Mouse (Mus musculus) heart, adult 8-10 months (tissue): ENCODE data around the gene Gnai2. TPM values are rescaled to one million over a fixed set of nuclear protein-coding genes. Genes with fewer than 3 reads are reported as not detected.

Experiments used
- DNase-seq: peaks from one replicate; pipeline ENCODE4 v3.0.0; 2022; ENCODE audit warnings: low spot score
- total RNA-seq, 4 experiments: library from RNA; stranded (reverse); gene quantifications; 2 replicates each; pipeline ENCODE4 v1.2.4; 2022

Gnai2 gene
- total RNA-seq, 4 experiments from 2014 or later, result 227 to 299 (median 259) TPM

DNA sequence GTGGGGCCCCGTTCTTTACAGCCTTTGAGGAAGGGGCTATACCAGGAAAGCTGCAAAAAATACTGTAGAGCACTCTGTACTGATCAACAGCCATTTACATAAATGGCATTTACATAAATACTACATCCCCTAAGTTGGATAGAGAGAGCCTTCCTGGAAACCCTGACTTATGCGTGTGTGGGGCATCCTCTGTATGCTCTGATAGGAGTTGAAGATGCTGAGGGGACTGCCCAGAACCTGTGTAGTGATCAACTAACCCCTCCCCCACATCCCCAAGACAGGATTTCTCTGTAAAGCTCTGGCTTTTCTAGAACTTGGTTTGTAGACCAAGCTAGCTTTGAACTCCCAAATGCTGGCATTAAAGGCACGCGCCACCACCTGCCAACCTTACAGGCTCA lies 25.7 kb downstream of the Gnai2 start:
- no peak for DNase-seq

DNA sequence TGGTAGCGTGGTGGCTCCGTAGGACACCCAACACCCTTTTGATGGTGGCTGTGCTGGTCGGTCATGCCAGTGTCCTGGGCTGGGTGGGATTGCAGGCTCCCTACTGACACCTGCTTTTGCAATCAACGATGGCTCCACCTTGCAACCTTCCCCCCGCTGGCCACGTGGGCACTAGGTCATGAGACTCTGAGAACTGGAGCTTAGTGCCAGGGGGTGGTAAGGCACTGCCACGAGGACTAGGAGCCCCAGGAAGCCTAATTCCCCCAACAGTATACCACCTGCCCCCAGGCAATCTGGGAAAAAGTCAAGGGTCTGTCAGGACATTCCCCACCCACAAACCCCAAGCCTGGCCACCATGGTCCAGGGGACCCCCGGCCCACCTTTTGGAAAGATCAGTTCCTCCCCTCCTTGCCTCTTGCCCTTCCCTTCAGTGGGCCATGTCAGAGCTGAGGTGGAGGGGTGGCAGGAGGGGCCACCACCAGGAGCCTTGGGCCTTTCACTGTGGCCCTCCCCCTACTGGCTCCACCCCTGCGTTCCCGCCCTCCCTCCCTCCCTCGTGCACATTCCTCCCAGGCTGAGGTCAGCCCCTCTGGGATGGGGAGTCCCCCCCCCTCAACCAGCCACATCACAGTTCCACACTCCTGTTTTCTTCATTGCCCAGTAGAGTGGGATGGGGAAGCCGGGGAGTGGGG lies 26.3 kb downstream of the Gnai2 start, which contains the start of gene Sema3b:
Sema3b (minus strand) TSS at position 489 of the 692 bp plus-strand sequence.
- no peak for DNase-seq

- DNase-seq, result no peak
Measured at GRCm38 (mm10) chr9:107607653-107608245, 27.4 kb downstream of the Gnai2 start.

- no peak for DNase-seq
Measured at GRCm38 (mm10) chr9:107607036-107607435, 28.1 kb downstream of the Gnai2 start.

DNA sequence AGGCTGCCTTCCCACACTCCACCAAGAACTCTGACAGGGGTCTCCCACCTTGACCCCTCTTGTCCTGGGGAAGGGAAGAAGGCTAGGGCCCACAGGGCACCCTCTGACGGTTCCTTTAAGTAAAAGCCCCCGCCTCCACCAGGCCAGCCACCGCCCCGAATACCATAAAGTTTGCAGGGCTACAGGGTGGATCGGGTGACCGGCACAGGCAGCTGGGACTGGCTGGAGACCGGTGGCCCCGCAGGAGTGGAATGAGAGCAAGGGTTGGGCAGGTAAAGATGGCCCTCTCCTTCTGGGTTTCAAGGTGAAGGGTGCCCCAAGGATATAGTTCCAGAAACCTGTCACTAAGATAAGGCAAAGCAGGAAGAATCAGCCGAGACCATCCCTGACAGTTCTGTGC lies 28.6 kb downstream of the Gnai2 start:
- no peak for DNase-seq

- DNase-seq, result no peak
Measured at GRCm38 (mm10) chr9:107605041-107605661, 30.0 kb downstream of the Gnai2 start.

DNA sequence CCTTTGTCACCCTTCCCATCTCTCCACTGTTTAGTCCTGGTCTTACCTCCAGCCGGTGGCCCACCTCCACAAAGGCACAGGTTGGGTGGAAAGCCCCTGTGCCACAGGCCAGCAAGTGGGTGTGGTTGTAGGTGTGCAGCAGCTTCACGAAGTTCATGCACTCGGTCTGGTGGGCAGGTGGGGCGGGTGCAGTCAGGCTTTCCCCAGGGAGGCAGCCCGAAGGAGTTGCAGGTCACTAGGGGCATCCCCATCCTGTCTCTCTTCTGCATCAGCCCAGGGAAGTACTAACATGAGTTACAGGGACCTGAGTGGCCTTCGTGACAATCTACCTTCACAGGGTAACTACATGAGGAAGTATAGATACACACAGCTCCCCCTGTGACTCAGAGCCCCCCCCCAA lies 31.9 kb downstream of the Gnai2 start:
- no peak for DNase-seq

- peak; percentile 95 for DNase-seq
Measured at GRCm38 (mm10) chr9:107602068-107602648, 33.0 kb downstream of the Gnai2 start.

GRCm38 (mm10) chr9:107601275-107601674 lies 33.9 kb downstream of the Gnai2 start:
- no peak for DNase-seq

GRCm38 (mm10) chr9:107600745-107601144 lies 34.4 kb downstream of the Gnai2 start:
- no peak for DNase-seq

GRCm38 (mm10) chr9:107599842-107600241 lies 35.3 kb downstream of the Gnai2 start:
- no peak for DNase-seq

DNA sequence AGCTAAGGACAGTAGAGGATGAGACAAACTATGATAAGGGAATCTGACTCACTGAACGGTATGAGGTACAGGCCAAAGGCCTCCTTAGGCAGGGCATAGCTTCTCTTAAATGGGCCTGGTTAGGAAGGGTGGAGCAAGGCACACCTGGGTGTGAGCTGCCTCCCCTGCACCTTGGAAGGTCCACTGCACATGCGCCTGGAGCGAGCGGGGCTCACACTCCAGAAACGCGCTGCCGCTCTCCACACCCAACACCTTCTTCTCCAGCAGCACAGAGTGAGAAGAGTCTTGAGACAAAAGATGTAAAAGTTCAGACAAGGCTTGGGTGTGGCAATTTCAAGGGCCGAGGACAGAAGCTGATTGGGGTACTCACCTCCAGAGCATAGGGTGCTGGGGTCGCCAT lies 35.7 kb downstream of the Gnai2 start:
- DNase-seq, result no peak

GRCm38 (mm10) chr9:107598385-107598784 lies 36.8 kb downstream of the Gnai2 start:
- DNase-seq, result no peak

DNA sequence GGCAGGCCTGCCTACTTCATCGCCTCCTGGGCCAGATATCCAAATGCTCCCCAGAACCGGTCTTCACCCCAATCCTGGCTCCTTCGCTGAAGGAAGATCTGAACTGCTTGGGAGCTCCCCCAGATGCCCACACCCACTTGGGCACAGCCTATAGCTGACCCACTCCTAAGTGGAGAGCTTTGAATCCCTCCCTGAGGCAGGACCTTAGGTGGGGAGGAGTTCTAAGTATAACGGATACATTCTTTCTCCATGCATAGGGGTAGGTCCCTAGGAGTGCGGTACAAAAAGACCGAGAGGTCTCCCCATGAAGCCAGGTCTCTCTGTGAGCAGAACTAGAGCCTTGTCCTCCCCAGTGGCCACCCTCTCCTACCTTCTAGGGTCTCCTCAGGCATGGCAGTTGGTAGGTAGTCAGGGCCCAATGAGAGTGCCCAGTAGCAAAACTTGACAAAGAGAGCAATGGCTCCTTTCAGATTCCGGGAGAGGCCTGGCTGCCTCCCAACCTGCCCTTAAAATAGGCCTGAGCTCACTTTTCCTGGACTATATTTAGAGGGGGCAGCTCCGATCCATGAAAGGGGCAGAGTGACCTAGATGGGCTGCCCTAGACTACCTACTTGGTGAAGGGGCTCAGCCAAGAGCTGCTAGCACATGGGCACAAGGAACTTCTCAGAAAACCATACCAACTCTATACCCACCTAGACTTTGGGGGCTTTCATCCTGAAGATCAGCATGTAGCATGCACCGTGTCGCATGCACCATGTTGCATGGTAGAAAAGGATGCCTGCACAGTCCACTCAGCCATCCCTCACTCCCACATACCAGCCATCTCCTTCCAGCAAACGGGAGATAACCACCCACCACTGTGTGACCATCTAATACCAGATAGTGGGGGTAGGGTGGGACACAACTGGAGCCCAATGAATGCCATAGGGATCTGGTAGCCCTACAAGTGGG lies 38.3 kb downstream of the Gnai2 start:
- peak; percentile 82 for DNase-seq

DNA sequence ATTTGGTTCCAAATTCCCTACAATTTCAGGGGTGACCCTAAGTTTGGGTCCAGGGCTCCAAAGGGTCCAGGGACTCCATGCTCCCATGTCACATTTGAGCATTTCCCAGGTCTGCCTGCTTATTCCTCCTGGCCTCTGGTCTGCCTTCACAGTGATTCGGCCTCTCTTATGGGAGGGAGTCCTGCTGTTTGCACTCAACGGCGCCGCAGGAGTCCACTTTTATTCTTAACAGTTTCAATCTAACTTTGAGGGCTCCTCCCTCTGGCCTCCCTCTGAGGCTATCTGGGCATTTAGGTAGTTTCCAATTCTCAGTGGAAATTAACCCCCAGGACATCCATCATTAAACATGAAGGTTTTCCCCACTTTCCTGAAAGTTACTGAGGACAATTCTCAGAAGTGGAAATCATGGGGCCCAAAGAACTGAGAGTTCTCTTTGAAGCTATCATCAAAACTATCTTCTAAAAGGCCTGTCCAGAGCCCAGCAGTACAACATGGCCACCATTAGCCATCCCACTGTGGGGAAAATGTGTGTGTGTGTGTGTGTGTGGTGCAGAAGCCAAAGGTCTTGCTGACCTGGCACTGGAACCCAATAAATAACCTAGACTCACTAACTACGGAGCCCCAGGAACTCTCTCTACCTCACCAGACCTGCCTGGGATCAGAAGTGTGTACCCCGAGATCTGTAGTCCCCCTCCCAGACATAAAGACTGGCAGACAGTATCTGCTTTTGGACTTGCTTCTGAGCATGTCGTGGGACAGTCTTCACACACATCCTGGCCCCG lies 40.7 kb downstream of the Gnai2 start:
- no peak for DNase-seq

DNA sequence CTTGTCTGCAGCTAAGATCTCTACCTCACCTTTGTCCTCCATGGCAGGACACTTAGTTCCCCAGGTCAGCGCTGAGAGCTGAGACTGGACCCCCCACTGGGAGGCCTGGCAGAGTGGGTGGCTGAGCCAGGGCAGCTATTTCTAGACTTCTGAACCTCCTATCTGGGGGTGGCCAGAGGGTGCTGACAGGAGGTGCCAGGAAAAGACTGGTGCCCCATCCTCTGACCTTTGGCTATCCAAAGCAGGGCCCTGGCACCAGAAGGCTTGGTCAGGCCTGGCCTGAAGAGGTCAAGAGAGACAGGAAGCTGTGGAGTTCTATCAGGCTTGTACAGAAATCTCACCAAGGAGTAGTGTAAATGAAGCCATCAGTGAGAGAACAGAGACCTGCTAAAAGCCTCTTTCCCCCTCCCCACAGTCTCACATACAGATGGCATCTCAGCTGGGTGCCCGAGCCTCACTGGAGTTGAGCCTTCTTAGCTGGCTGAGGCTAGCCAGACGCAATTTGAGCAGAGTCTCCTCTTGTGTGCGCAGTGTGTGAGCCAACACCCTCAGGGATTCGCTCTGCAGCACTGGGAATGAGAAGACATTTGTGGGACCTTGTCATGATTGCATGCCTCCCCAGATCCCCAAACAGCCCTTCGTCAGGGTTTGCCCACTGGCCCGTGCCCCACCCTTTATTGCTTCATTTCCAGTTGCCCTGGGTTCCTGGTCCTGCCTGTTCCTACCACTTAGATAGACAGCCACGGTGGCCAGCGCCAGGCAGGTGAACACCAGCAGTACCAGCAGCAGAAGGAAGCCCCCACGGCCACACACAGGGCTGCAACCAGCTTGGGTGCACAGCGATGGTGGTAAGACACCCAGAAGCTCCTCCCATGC lies 41.8 kb downstream of the Gnai2 start:
- DNase-seq, result peak; percentile 60

GRCm38 (mm10) chr9:107590773-107591060 lies 44.5 kb downstream of the Gnai2 start:
- no peak for DNase-seq

- DNase-seq, result no peak
Measured at GRCm38 (mm10) chr9:107590058-107590772, 45.0 kb downstream of the Gnai2 start.
